Mouse (Mus musculus) embryonic facial prominence, embryonic 12.5 days (tissue): ENCODE measurements around the gene Prkce. TPM values are rescaled to one million over a fixed set of nuclear protein-coding genes. Genes with fewer than 3 reads are reported as not detected.
A peak's percentile ranks its signal among the peaks of the same experiment; 100 is the strongest.
"Not testable (repeated sequence)": the region's sequence is repeated elsewhere in the genome, so short reads cannot be mapped to it uniquely, and the experiment has no call there.

Experiments used
- ATAC-seq: fragments of 200-750 bp; cut with Nextera tagmentation; 2 replicates; pipeline ENCODE4 v1.8.0; 2017; ENCODE audit not compliant: insufficient number of reproducible peaks, insufficient read depth, low FRiP score, low TSS enrichment
- H3K27ac ChIP-seq: fragments of 300-500 bp; sonication (generic); 2 replicates; pipeline ENCODE4 v1.5.1; 2016; ENCODE audit warnings: mild to moderate bottlenecking
- H3K27me3 ChIP-seq: fragments of 300-500 bp; sonication (generic); 2 replicates; pipeline ENCODE4 v1.6.1; 2016; ENCODE audit warnings: mild to moderate bottlenecking, moderate library complexity
- H3K36me3 ChIP-seq: fragments of 300-500 bp; sonication (generic); 2 replicates; pipeline ENCODE4 v1.6.1; 2016; ENCODE audit warnings: mild to moderate bottlenecking
- H3K4me1 ChIP-seq: fragments of 300-500 bp; sonication (generic); 2 replicates; pipeline ENCODE4 v1.6.1; 2016
- H3K4me2 ChIP-seq: fragments of 300-500 bp; sonication (generic); replicated peaks from 2 replicates; pipeline ENCODE4 v1.6.1; 2016; ENCODE audit warnings: mild to moderate bottlenecking, moderate library complexity
- H3K4me3 ChIP-seq: fragments of 300-500 bp; sonication (generic); 2 replicates; pipeline ENCODE4 v1.5.1; 2016; ENCODE audit warnings: mild to moderate bottlenecking
- H3K9ac ChIP-seq: fragments of 300-500 bp; sonication (generic); 2 replicates; pipeline ENCODE4 v1.6.1; 2016; ENCODE audit warnings: mild to moderate bottlenecking, moderate library complexity
- H3K9me3 ChIP-seq: fragments of 300-500 bp; sonication (generic); 2 replicates; pipeline ENCODE4 v1.6.1; 2016; ENCODE audit warnings: mild to moderate bottlenecking, moderate library complexity
- WGBS: fragments of 180-500 bp; shearing (Covaris S2); methylation state at CpG from one replicate; pipeline ENCODE4 v1.1.7; 2016; 5-methylcytosine and 5-hydroxymethylcytosine counted together
- polyA plus RNA-seq: library from polyadenylated mRNA; unstranded; fragments of >200 nt; fragmentation: Nextera tagmentation; extraction: Ambion mirVana; gene quantifications from 2 replicates; pipeline ENCODE4 v1.2.1, GENCODE M21; 2016

The Prkce gene
- polyA plus RNA-seq, 1 experiment from 2014 or later, result 9.8 TPM

GRCm38 (mm10) chr17:86465865-86466264 lies 298.3 kb downstream of the Prkce start:
- H3K9me3 ChIP-seq, result no peaks in the 10 kb centered on the region
- no peaks in the 10 kb centered on the region for H3K27me3 ChIP-seq
- no peaks in the 10 kb centered on the region for H3K36me3 ChIP-seq
- no peak overlapping the region for H3K27ac ChIP-seq
- H3K9ac ChIP-seq, result no peak overlapping the region
- no peak overlapping the region for H3K4me2 ChIP-seq
- 75% methylated on average over 13 of the region's 13 CpGs for WGBS
- H3K4me1 ChIP-seq, result peaks cover 11% of the 10 kb centered on the region
- ATAC-seq, result no peak
- no peak overlapping the region for H3K4me3 ChIP-seq

- Histone ChIP-seq H3K27me3 (no peaks in the 10 kb centered on the region), H3K4me3 (no peak overlapping the region), H3K36me3 (no peaks in the 10 kb centered on the region), H3K4me1 (peaks cover 11% of the 10 kb centered on the region), H3K4me2 (no peak overlapping the region), H3K9ac (no peak overlapping the region), H3K27ac (no peak overlapping the region), H3K9me3 (no peaks in the 10 kb centered on the region)
- ATAC-seq, result no peak
- WGBS, result 78% methylated on average over 7 of the region's 7 CpGs
Observed at GRCm38 (mm10) chr17:86466412-86466811, 298.8 kb downstream of the Prkce start.

- H3K4me1 ChIP-seq, result peaks cover 11% of the 10 kb centered on the region
- WGBS, result 43% methylated on average over 7 of the region's 7 CpGs
- no peak overlapping the region for H3K4me2 ChIP-seq
- H3K9ac ChIP-seq, result no peak overlapping the region
- no peaks in the 10 kb centered on the region for H3K9me3 ChIP-seq
- no peaks in the 10 kb centered on the region for H3K27me3 ChIP-seq
- H3K36me3 ChIP-seq, result no peaks in the 10 kb centered on the region
- no peak overlapping the region for H3K4me3 ChIP-seq
- no peak overlapping the region for H3K27ac ChIP-seq
- ATAC-seq, result no peak
Observed at GRCm38 (mm10) chr17:86466871-86467270, 299.3 kb downstream of the Prkce start.

GRCm38 (mm10) chr17:86467291-86467898 lies 299.8 kb downstream of the Prkce start:
- Histone ChIP-seq H3K27me3 (no peaks in the 10 kb centered on the region), H3K4me1 (peaks cover 11% of the 10 kb centered on the region), H3K9ac (no peak overlapping the region), H3K4me3 (no peak overlapping the region), H3K4me2 (no peak overlapping the region), H3K9me3 (no peaks in the 10 kb centered on the region), H3K27ac (no peak overlapping the region), H3K36me3 (no peaks in the 10 kb centered on the region)
- ATAC-seq, result no peak
- WGBS, result 53% methylated on average over 10 of the region's 10 CpGs

GRCm38 (mm10) chr17:86467967-86468366 lies 300.4 kb downstream of the Prkce start:
- peaks cover 11% of the 10 kb centered on the region for H3K4me1 ChIP-seq
- H3K4me2 ChIP-seq, result no peak overlapping the region
- no peaks in the 10 kb centered on the region for H3K9me3 ChIP-seq
- no peak overlapping the region for H3K27ac ChIP-seq
- 68% methylated on average over 5 of the region's 5 CpGs for WGBS
- no peaks in the 10 kb centered on the region for H3K27me3 ChIP-seq
- H3K9ac ChIP-seq, result no peak overlapping the region
- no peak for ATAC-seq
- H3K4me3 ChIP-seq, result no peak overlapping the region
- no peaks in the 10 kb centered on the region for H3K36me3 ChIP-seq

- Histone ChIP-seq H3K27me3 (no peaks in the 10 kb centered on the region), H3K36me3 (no peaks in the 10 kb centered on the region), H3K9me3 (no peaks in the 10 kb centered on the region), H3K4me2 (no peak overlapping the region), H3K9ac (no peak overlapping the region), H3K27ac (no peak overlapping the region), H3K4me3 (no peak overlapping the region), H3K4me1 (peaks cover 11% of the 10 kb centered on the region)
- ATAC-seq, result no peak
- WGBS, result 89% methylated on average over 5 of the region's 5 CpGs
Observed at GRCm38 (mm10) chr17:86470160-86470559, 302.6 kb downstream of the Prkce start.

- no peak for ATAC-seq
- Histone ChIP-seq H3K4me1 (peaks cover 11% of the 10 kb centered on the region), H3K36me3 (no peaks in the 10 kb centered on the region), H3K27me3 (no peaks in the 10 kb centered on the region), H3K27ac (no peak overlapping the region), H3K9ac (no peak overlapping the region), H3K4me2 (no peak overlapping the region), H3K9me3 (no peaks in the 10 kb centered on the region), H3K4me3 (no peak overlapping the region)
- 35% methylated on average over 5 of the region's 5 CpGs for WGBS
Observed at GRCm38 (mm10) chr17:86471684-86472083, 304.1 kb downstream of the Prkce start.

- H3K4me1 ChIP-seq, result no peaks in the 10 kb centered on the region
- H3K4me3 ChIP-seq, result no peak overlapping the region
- H3K4me2 ChIP-seq, result no peak overlapping the region
- WGBS, result 86% methylated on average over 10 of the region's 10 CpGs
- H3K27ac ChIP-seq, result no peak overlapping the region
- no peaks in the 10 kb centered on the region for H3K27me3 ChIP-seq
- no peak overlapping the region for H3K9ac ChIP-seq
- no peak for ATAC-seq
- H3K36me3 ChIP-seq, result no peaks in the 10 kb centered on the region; the same call in 1 of the 2 replicates
- H3K9me3 ChIP-seq, result no peaks in the 10 kb centered on the region
Observed at GRCm38 (mm10) chr17:86476674-86477073, 309.1 kb downstream of the Prkce start.

- H3K9me3 ChIP-seq, H3K4me2 ChIP-seq, H3K4me3 ChIP-seq, H3K36me3 ChIP-seq, H3K27me3 ChIP-seq, ATAC-seq, H3K27ac ChIP-seq, H3K4me1 ChIP-seq: not testable (repeated sequence)
- H3K9ac ChIP-seq, result peak overlapping the region; percentile 42
Observed at GRCm38 (mm10) chr17:86477401-86477800, 309.8 kb downstream of the Prkce start.

- 74% methylated on average over 10 of the region's 10 CpGs for WGBS
Observed at GRCm38 (mm10) chr17:86479406-86479805, 311.8 kb downstream of the Prkce start.

GRCm38 (mm10) chr17:86482675-86483074 lies 315.1 kb downstream of the Prkce start:
- H3K4me2 ChIP-seq, result no peak overlapping the region
- no peak overlapping the region for H3K27ac ChIP-seq
- no peak overlapping the region for H3K4me3 ChIP-seq
- H3K36me3 ChIP-seq, result peaks cover 2% of the 10 kb centered on the region; the same call in 1 of the 2 replicates
- H3K4me1 ChIP-seq, result no peaks in the 10 kb centered on the region
- H3K9me3 ChIP-seq, result no peaks in the 10 kb centered on the region
- no peak for ATAC-seq
- H3K9ac ChIP-seq, result no peak overlapping the region
- 88% methylated on average over 10 of the region's 10 CpGs for WGBS
- H3K27me3 ChIP-seq, result no peaks in the 10 kb centered on the region

More at GRCm38 (mm10) chr17:86479406-86479805, 311.8 kb downstream of the Prkce start:
- no peak overlapping the region for H3K4me3 ChIP-seq
- no peak overlapping the region for H3K9ac ChIP-seq
- H3K36me3 ChIP-seq, result peaks cover 2% of the 10 kb centered on the region; the same call in 1 of the 2 replicates
- ATAC-seq, result no peak
- no peaks in the 10 kb centered on the region for H3K9me3 ChIP-seq
- H3K4me2 ChIP-seq, result no peak overlapping the region
- no peaks in the 10 kb centered on the region for H3K27me3 ChIP-seq
- H3K4me1 ChIP-seq, result no peaks in the 10 kb centered on the region
- H3K27ac ChIP-seq, result no peak overlapping the region

GRCm38 (mm10) chr17:86484087-86484737 lies 316.6 kb downstream of the Prkce start:
- Histone ChIP-seq H3K4me3 (no peak overlapping the region), H3K9me3 (no peaks in the 10 kb centered on the region), H3K27ac (no peak overlapping the region), H3K27me3 (no peaks in the 10 kb centered on the region), H3K9ac (no peak overlapping the region), H3K36me3 (peaks cover 2% of the 10 kb centered on the region; the same call in 1 of the 2 replicates), H3K4me1 (no peaks in the 10 kb centered on the region), H3K4me2 (no peak overlapping the region)
- ATAC-seq, result no peak
- WGBS, result 5% methylated on average over 3 of the region's 3 CpGs
